Mouse (Mus musculus) liver, embryonic 12.5 days (tissue): ENCODE data around the gene Adh7. TPM values are rescaled to one million over a fixed set of nuclear protein-coding genes. Genes with fewer than 3 reads are reported as not detected.

Source experiments
- ATAC-seq: fragments of 200-750 bp; cut with Nextera tagmentation; 2 replicates; pipeline ENCODE4 v1.8.0; 2017; ENCODE audit warnings: moderate number of reproducible peaks, mild to moderate bottlenecking, moderate library complexity
- H3K27ac ChIP-seq: fragments of 300-500 bp; sonication (generic); 2 replicates; pipeline ENCODE4 v1.5.1; 2016; ENCODE audit warnings: mild to moderate bottlenecking
- H3K27me3 ChIP-seq: fragments of 300-500 bp; sonication (generic); replicated peaks from 2 replicates; pipeline ENCODE4 v1.6.1; 2016; ENCODE audit warnings: mild to moderate bottlenecking, moderate library complexity
- H3K36me3 ChIP-seq: fragments of 300-500 bp; sonication (generic); 2 replicates; pipeline ENCODE4 v1.6.1; 2016; ENCODE audit warnings: mild to moderate bottlenecking, moderate library complexity
- H3K4me1 ChIP-seq: fragments of 300-500 bp; sonication (generic); 2 replicates; pipeline ENCODE4 v1.6.1; 2016
- H3K4me2 ChIP-seq: fragments of 300-500 bp; sonication (generic); 2 replicates; pipeline ENCODE4 v1.6.1; 2016; ENCODE audit warnings: mild to moderate bottlenecking, moderate library complexity
- H3K4me3 ChIP-seq: fragments of 300-500 bp; sonication (generic); 2 replicates; pipeline ENCODE4 v1.5.1; 2016; ENCODE audit warnings: mild to moderate bottlenecking, moderate library complexity
- H3K9ac ChIP-seq: fragments of 300-500 bp; sonication (generic); 2 replicates; pipeline ENCODE4 v1.6.1; 2016; ENCODE audit warnings: mild to moderate bottlenecking, moderate library complexity
- H3K9me3 ChIP-seq: fragments of 300-500 bp; sonication (generic); replicated peaks from 2 replicates; pipeline ENCODE4 v1.6.1; 2016; ENCODE audit warnings: mild to moderate bottlenecking, moderate library complexity
- WGBS: fragments of 180-500 bp; shearing (Covaris S2); methylation state at CpG from one replicate; pipeline ENCODE4 v1.1.7; 2016; ENCODE audit not compliant: insufficient replicate concordance; 5-methylcytosine and 5-hydroxymethylcytosine counted together
- polyA plus RNA-seq: library from polyadenylated mRNA; unstranded; fragments of >200 nt; fragmentation: Nextera tagmentation; extraction: Ambion mirVana; gene quantifications from 2 replicates; pipeline ENCODE4 v1.2.1, GENCODE M21; 2016

Gene Adh7
- polyA plus RNA-seq, 1 experiment from 2014 or later: 0.26 TPM

GRCm38 (mm10) chr3:138225853-138226252 is 8.3 kb downstream of the Adh7 start:
- Histone ChIP-seq H3K4me1 (0 out of 2 replicates have a peak, but pooled peaks cover 4% of the 10 kb centered on the region), H3K36me3 (no peaks in the 10 kb centered on the region), H3K4me2 (no peak overlapping the region), H3K9me3 (no peaks in the 10 kb centered on the region), H3K27me3 (no peaks in the 10 kb centered on the region), H3K27ac (no peak overlapping the region), H3K4me3 (no peak overlapping the region), H3K9ac (no peak overlapping the region)
- no peak for ATAC-seq
- 61% methylated on average over 7 of the region's 7 CpGs for WGBS

- no peak for ATAC-seq
- no peak overlapping the region for H3K4me3 ChIP-seq
- no peak overlapping the region for H3K27ac ChIP-seq
- 0 out of 2 replicates have a peak, but pooled peaks cover 4% of the 10 kb centered on the region for H3K4me1 ChIP-seq
- H3K36me3 ChIP-seq: no peaks in the 10 kb centered on the region
- WGBS: 78% methylated on average over 6 of the region's 6 CpGs
- no peak overlapping the region for H3K4me2 ChIP-seq
- H3K27me3 ChIP-seq: no peaks in the 10 kb centered on the region
- H3K9me3 ChIP-seq: no peaks in the 10 kb centered on the region
- no peak overlapping the region for H3K9ac ChIP-seq
Measured at GRCm38 (mm10) chr3:138226476-138226875, 8.9 kb downstream of the Adh7 start.

GRCm38 (mm10) chr3:138227082-138227481 is 9.5 kb downstream of the Adh7 start:
- no peak overlapping the region for H3K4me2 ChIP-seq
- no peak overlapping the region for H3K4me3 ChIP-seq
- H3K9me3 ChIP-seq: no peaks in the 10 kb centered on the region
- WGBS: 85% methylated on average over 2 of the region's 2 CpGs
- 0 out of 2 replicates have a peak, but pooled peaks cover 4% of the 10 kb centered on the region for H3K4me1 ChIP-seq
- no peak overlapping the region for H3K27ac ChIP-seq
- H3K9ac ChIP-seq: no peak overlapping the region
- ATAC-seq: no peak
- H3K27me3 ChIP-seq: no peaks in the 10 kb centered on the region
- no peaks in the 10 kb centered on the region for H3K36me3 ChIP-seq

- WGBS: 68% methylated on average over 8 of the region's 8 CpGs
- ATAC-seq: no peak
- H3K4me1 ChIP-seq: 0 out of 2 replicates have a peak, but pooled peaks cover 4% of the 10 kb centered on the region
- H3K27ac ChIP-seq: no peak overlapping the region
- no peak overlapping the region for H3K4me2 ChIP-seq
- H3K4me3 ChIP-seq: no peak overlapping the region
- no peaks in the 10 kb centered on the region for H3K27me3 ChIP-seq
- no peaks in the 10 kb centered on the region for H3K36me3 ChIP-seq
- no peaks in the 10 kb centered on the region for H3K9me3 ChIP-seq
- no peak overlapping the region for H3K9ac ChIP-seq
Measured at GRCm38 (mm10) chr3:138227782-138228181, 10.2 kb downstream of the Adh7 start.

- 75% methylated on average over 1 of the region's 1 CpGs for WGBS
- no peak overlapping the region for H3K4me2 ChIP-seq
- no peaks in the 10 kb centered on the region for H3K36me3 ChIP-seq
- H3K4me3 ChIP-seq: no peak overlapping the region
- no peak overlapping the region for H3K27ac ChIP-seq
- no peaks in the 10 kb centered on the region for H3K4me1 ChIP-seq
- ATAC-seq: no peak
- no peaks in the 10 kb centered on the region for H3K9me3 ChIP-seq
- H3K9ac ChIP-seq: no peak overlapping the region
- H3K27me3 ChIP-seq: no peaks in the 10 kb centered on the region
Measured at GRCm38 (mm10) chr3:138229448-138229847, 11.9 kb downstream of the Adh7 start.

GRCm38 (mm10) chr3:138230266-138230665 is 12.7 kb downstream of the Adh7 start:
- H3K9ac ChIP-seq: no peak overlapping the region
- H3K36me3 ChIP-seq: no peaks in the 10 kb centered on the region
- no peak for ATAC-seq
- H3K4me1 ChIP-seq: no peaks in the 10 kb centered on the region
- no peak overlapping the region for H3K27ac ChIP-seq
- no peaks in the 10 kb centered on the region for H3K9me3 ChIP-seq
- WGBS: 76% methylated on average over 3 of the region's 3 CpGs
- no peaks in the 10 kb centered on the region for H3K27me3 ChIP-seq
- H3K4me3 ChIP-seq: no peak overlapping the region
- no peak overlapping the region for H3K4me2 ChIP-seq

GRCm38 (mm10) chr3:138231531-138231930 is 14.0 kb downstream of the Adh7 start:
- H3K9me3 ChIP-seq: no peaks in the 10 kb centered on the region
- H3K27me3 ChIP-seq: no peaks in the 10 kb centered on the region
- WGBS: 61% methylated on average over 2 of the region's 2 CpGs
- H3K4me1 ChIP-seq: no peaks in the 10 kb centered on the region
- ATAC-seq: no peak
- H3K4me3 ChIP-seq: no peak overlapping the region
- no peak overlapping the region for H3K4me2 ChIP-seq
- no peak overlapping the region for H3K9ac ChIP-seq
- H3K36me3 ChIP-seq: no peaks in the 10 kb centered on the region
- no peak overlapping the region for H3K27ac ChIP-seq

- H3K4me2 ChIP-seq: no peak overlapping the region
- 66% methylated on average over 11 of the region's 11 CpGs for WGBS
- no peak overlapping the region for H3K9ac ChIP-seq
- no peak overlapping the region for H3K4me3 ChIP-seq
- H3K4me1 ChIP-seq: peaks cover 3% of the 10 kb centered on the region; the same call in 1 of the 2 replicates
- no peaks in the 10 kb centered on the region for H3K9me3 ChIP-seq
- ATAC-seq: no peak
- H3K27ac ChIP-seq: no peak overlapping the region
- no peaks in the 10 kb centered on the region for H3K36me3 ChIP-seq
- no peaks in the 10 kb centered on the region for H3K27me3 ChIP-seq
Measured at GRCm38 (mm10) chr3:138236546-138237163, 19.1 kb downstream of the Adh7 start.

GRCm38 (mm10) chr3:138238046-138238445 is 20.5 kb downstream of the Adh7 start:
- no peak overlapping the region for H3K9ac ChIP-seq
- H3K4me3 ChIP-seq: no peak overlapping the region
- H3K27ac ChIP-seq: no peak overlapping the region
- peaks cover 3% of the 10 kb centered on the region; the same call in 1 of the 2 replicates for H3K4me1 ChIP-seq
- no peak overlapping the region for H3K4me2 ChIP-seq
- no peaks in the 10 kb centered on the region for H3K27me3 ChIP-seq
- H3K36me3 ChIP-seq: no peaks in the 10 kb centered on the region
- no peak for ATAC-seq
- 63% methylated on average over 10 of the region's 10 CpGs for WGBS
- H3K9me3 ChIP-seq: no peaks in the 10 kb centered on the region

GRCm38 (mm10) chr3:138239461-138239860 is 21.9 kb downstream of the Adh7 start:
- Histone ChIP-seq H3K9ac (no peak overlapping the region), H3K9me3 (no peaks in the 10 kb centered on the region), H3K27me3 (no peaks in the 10 kb centered on the region), H3K4me2 (no peak overlapping the region), H3K27ac (no peak overlapping the region), H3K36me3 (no peaks in the 10 kb centered on the region), H3K4me3 (no peak overlapping the region), H3K4me1 (peaks cover 3% of the 10 kb centered on the region; the same call in 1 of the 2 replicates)
- ATAC-seq: no peak
- 63% methylated on average over 6 of the region's 6 CpGs for WGBS

GRCm38 (mm10) chr3:138240411-138240810 is 22.9 kb downstream of the Adh7 start:
- 79% methylated on average over 3 of the region's 3 CpGs for WGBS
- ATAC-seq: no peak

GRCm38 (mm10) chr3:138240942-138241341 is 23.4 kb downstream of the Adh7 start:
- Histone ChIP-seq H3K4me2 (no peak overlapping the region), H3K36me3 (no peaks in the 10 kb centered on the region), H3K9ac (no peak overlapping the region), H3K4me3 (no peak overlapping the region), H3K9me3 (no peaks in the 10 kb centered on the region), H3K27me3 (no peaks in the 10 kb centered on the region), H3K4me1 (peaks cover 3% of the 10 kb centered on the region; the same call in 1 of the 2 replicates), H3K27ac (no peak overlapping the region)
- no peak for ATAC-seq
- WGBS: 68% methylated on average over 5 of the region's 5 CpGs

More at GRCm38 (mm10) chr3:138240411-138240810, 22.9 kb downstream of the Adh7 start:
- H3K9me3 ChIP-seq: no peaks in the 10 kb centered on the region
- H3K4me1 ChIP-seq: peaks cover 3% of the 10 kb centered on the region; the same call in 1 of the 2 replicates
- H3K9ac ChIP-seq: no peak overlapping the region
- no peaks in the 10 kb centered on the region for H3K36me3 ChIP-seq
- H3K4me3 ChIP-seq: no peak overlapping the region
- no peak overlapping the region for H3K4me2 ChIP-seq
- H3K27ac ChIP-seq: no peak overlapping the region
- H3K27me3 ChIP-seq: no peaks in the 10 kb centered on the region

GRCm38 (mm10) chr3:138241371-138241770 is 23.8 kb downstream of the Adh7 start:
- 25% methylated on average over 6 of the region's 6 CpGs for WGBS
- ATAC-seq: no peak
- no peaks in the 10 kb centered on the region for H3K27me3 ChIP-seq

More at GRCm38 (mm10) chr3:138241371-138241770, 23.8 kb downstream of the Adh7 start:
- H3K4me1 ChIP-seq: peaks cover 3% of the 10 kb centered on the region; the same call in 1 of the 2 replicates
- H3K36me3 ChIP-seq: no peaks in the 10 kb centered on the region
- no peak overlapping the region for H3K4me2 ChIP-seq
- no peak overlapping the region for H3K9ac ChIP-seq
- no peak overlapping the region for H3K4me3 ChIP-seq
- no peaks in the 10 kb centered on the region for H3K9me3 ChIP-seq
- no peak overlapping the region for H3K27ac ChIP-seq
